Mouse (Mus musculus) yolk sac, embryonic 10.5 days (tissue): ENCODE measurements at regions not wholly inside any gene's neighbourhood (a gene's known extent, or its start where the extent isn't known, plus 50 kb on each side); places are given as distances from the start of the nearest gene placed in this dataset.

Experiments used
- DNase-seq: peaks from one replicate; pipeline ENCODE4 v3.0.0-alpha.2; 2017; ENCODE audit warnings: low spot score

- DNase-seq, result peak; percentile 5
Observed at GRCm38 (mm10) chr15:24969391-24969812, 444.2 kb downstream of the Basp1 start.

GRCm38 (mm10) chr15:24968636-24969317, 444.8 kb downstream of the Basp1 start:
- DNase-seq, result no peak

GRCm38 (mm10) chr15:24929742-24930141, 483.8 kb downstream of the Basp1 start:
- DNase-seq, result no peak

- DNase-seq, result no peak
Observed at GRCm38 (mm10) chr15:24911866-24912265, 501.7 kb downstream of the Basp1 start.

GRCm38 (mm10) chr15:24911466-24911865, 502.1 kb downstream of the Basp1 start:
- DNase-seq, result no peak

GRCm38 (mm10) chr15:24906957-24907356, 506.6 kb downstream of the Basp1 start:
- no peak for DNase-seq

GRCm38 (mm10) chr15:24878846-24879245, 534.7 kb downstream of the Basp1 start:
- DNase-seq, result no peak

- no peak for DNase-seq
Observed at GRCm38 (mm10) chr15:24877711-24878598, 535.6 kb downstream of the Basp1 start.

- no peak for DNase-seq
Observed at GRCm38 (mm10) chr15:24876157-24876731, 537.3 kb downstream of the Basp1 start.

- no peak for DNase-seq
Observed at GRCm38 (mm10) chr15:24840271-24840670, 573.3 kb downstream of the Basp1 start.

GRCm38 (mm10) chr15:24838390-24838789, 575.2 kb downstream of the Basp1 start:
- DNase-seq, result no peak

GRCm38 (mm10) chr15:24827881-24828280, 585.7 kb downstream of the Basp1 start:
- no peak for DNase-seq

- DNase-seq, result no peak
Observed at GRCm38 (mm10) chr15:24827259-24827658, 586.3 kb downstream of the Basp1 start.

GRCm38 (mm10) chr15:24796836-24797235, 616.7 kb downstream of the Basp1 start:
- no peak for DNase-seq

- DNase-seq, result no peak
Observed at GRCm38 (mm10) chr15:24793381-24793780, 620.2 kb downstream of the Basp1 start.

GRCm38 (mm10) chr15:24786336-24786735, 627.2 kb downstream of the Basp1 start:
- no peak for DNase-seq

GRCm38 (mm10) chr15:24778234-24778633, 635.3 kb downstream of the Basp1 start:
- no peak for DNase-seq

GRCm38 (mm10) chr15:24751480-24752157, 661.9 kb downstream of the Basp1 start:
- no peak for DNase-seq

GRCm38 (mm10) chr15:24743240-24743639, 670.3 kb downstream of the Basp1 start:
- no peak for DNase-seq

GRCm38 (mm10) chr15:24725170-24725569, 688.4 kb downstream of the Basp1 start:
- no peak for DNase-seq

- DNase-seq, result peak; percentile 5
Observed at GRCm38 (mm10) chr15:24724664-24725063, 688.9 kb downstream of the Basp1 start.

- DNase-seq, result no peak
Observed at GRCm38 (mm10) chr15:24720346-24720745, 693.2 kb downstream of the Basp1 start.
